Mouse (Mus musculus): ENCODE results near the gene Gm128. TPM values are rescaled to one million over a fixed set of nuclear protein-coding genes. Genes with fewer than 3 reads are reported as not detected.
"Not testable (repeated sequence)": the region's sequence is repeated elsewhere in the genome, so short reads cannot be mapped to it uniquely, and the experiment has no call there.

Gm128 gene
- total and polyA plus RNA-seq, 3 experiments, result not detected

- Histone ChIP-seq H3K36me3 (replicated peaks) (peaks cover 61% of the 10 kb centered on the region), H3K27me3 (ENCODE audit: insufficient read depth, low read length) (no peaks in the 10 kb centered on the region), H3K4me1 (ENCODE audit: insufficient read depth, low read depth, low read length) (peaks cover 31% of the 10 kb centered on the region), H3K4me3 (ENCODE audit: low read depth, low read length) (no peak overlapping the region), H3K9me3 (replicated peaks) (no peaks in the 10 kb centered on the region)
- no peak for DNase-seq (ENCODE audit: low spot score)
- no peak for ATAC-seq (ENCODE audit: extremely low read depth, insufficient number of reproducible peaks, low FRiP score, poor library complexity, severe bottlenecking)
- no peak for TF ChIP-seq CTCF (IDR thresholded peaks at IDR 0.05; ENCODE audit: low read depth, low read length)
- TF ChIP-seq GATA2 (IDR thresholded peaks at IDR 0.05; ENCODE audit: borderline replicate concordance, low read depth, low read length), result no peak
- no peak for TF ChIP-seq GATA1 (IDR thresholded peaks at IDR 0.05; ENCODE audit: borderline replicate concordance, low read length)
- no peak for TF ChIP-seq TAL1 (conservative IDR thresholded peaks at IDR 0.05; ENCODE audit: low read depth, low read length)
- TF ChIP-seq POLR2AphosphoS5 (IDR thresholded peaks at IDR 0.05; ENCODE audit: insufficient replicate concordance, low read depth, low read length), result no peak
These were observed 17.1 kb downstream of the Gm128 start for GRCm38 (mm10) chr3:95224295-95224694.

GRCm38 (mm10) chr3:95223041-95223440 is 18.4 kb downstream of the Gm128 start:
- peaks cover 35% of the 10 kb centered on the region for H3K4me1 ChIP-seq (ENCODE audit: insufficient read depth, low read depth, low read length)
- no peaks in the 10 kb centered on the region for H3K27me3 ChIP-seq (ENCODE audit: insufficient read depth, low read length)
- no peaks in the 10 kb centered on the region for H3K9me3 ChIP-seq (replicated peaks)
- H3K4me3 ChIP-seq (ENCODE audit: low read depth, low read length), result no peak overlapping the region
- peaks cover 64% of the 10 kb centered on the region for H3K36me3 ChIP-seq (replicated peaks)
- TF ChIP-seq GATA1 (IDR thresholded peaks at IDR 0.05; ENCODE audit: borderline replicate concordance, low read length), result no peak
- no peak for TF ChIP-seq POLR2AphosphoS5 (IDR thresholded peaks at IDR 0.05; ENCODE audit: insufficient replicate concordance, low read depth, low read length)
- no peak for TF ChIP-seq TAL1 (conservative IDR thresholded peaks at IDR 0.05; ENCODE audit: low read depth, low read length)
- TF ChIP-seq GATA2 (IDR thresholded peaks at IDR 0.05; ENCODE audit: borderline replicate concordance, low read depth, low read length), result no peak
- ATAC-seq (ENCODE audit: extremely low read depth, insufficient number of reproducible peaks, low FRiP score, poor library complexity, severe bottlenecking), result no peak
- no peak for DNase-seq (ENCODE audit: low spot score)

GRCm38 (mm10) chr3:95218466-95219137 is 22.8 kb downstream of the Gm128 start:
- DNase-seq (ENCODE audit: low spot score) (peak; percentile 40), ATAC-seq (ENCODE audit: extremely low read depth, insufficient number of reproducible peaks, low FRiP score, poor library complexity, severe bottlenecking) (peak; percentile 24; the same call in 1 of the 2 replicates)
- H3K9me3 ChIP-seq (replicated peaks), result no peaks in the 10 kb centered on the region
- peaks cover 70% of the 10 kb centered on the region for H3K36me3 ChIP-seq (replicated peaks)
- peak overlapping the region; percentile 79 for H3K4me3 ChIP-seq (ENCODE audit: low read depth, low read length)
- peaks cover 49% of the 10 kb centered on the region for H3K4me1 ChIP-seq (ENCODE audit: insufficient read depth, low read depth, low read length)
- no peak for TF ChIP-seq GATA1 (IDR thresholded peaks at IDR 0.05; ENCODE audit: borderline replicate concordance, low read length)
- no peak for TF ChIP-seq CTCF (IDR thresholded peaks at IDR 0.05; ENCODE audit: low read depth, low read length)
- no peak for TF ChIP-seq TAL1 (conservative IDR thresholded peaks at IDR 0.05; ENCODE audit: low read depth, low read length)
- no peak for TF ChIP-seq POLR2AphosphoS5 (IDR thresholded peaks at IDR 0.05; ENCODE audit: insufficient replicate concordance, low read depth, low read length)
- no peak for TF ChIP-seq GATA2 (IDR thresholded peaks at IDR 0.05; ENCODE audit: borderline replicate concordance, low read depth, low read length)
- no peaks in the 10 kb centered on the region for H3K27me3 ChIP-seq (ENCODE audit: insufficient read depth, low read length)

GRCm38 (mm10) chr3:95217255-95218134 is 23.9 kb downstream of the Gm128 start, which contains the start of gene Gabpb2:
TSS of gene Gabpb2 (minus strand) at chr3:95217916.
- peaks cover 67% of the 10 kb centered on the region for H3K36me3 ChIP-seq (replicated peaks)
- TF ChIP-seq POLR2AphosphoS5 (IDR thresholded peaks at IDR 0.05; ENCODE audit: insufficient replicate concordance, low read depth, low read length), result peak; percentile 89
- peak; percentile 93 for TF ChIP-seq CTCF (IDR thresholded peaks at IDR 0.05; ENCODE audit: low read depth, low read length)
- no peak for TF ChIP-seq TAL1 (conservative IDR thresholded peaks at IDR 0.05; ENCODE audit: low read depth, low read length)
- peaks cover 46% of the 10 kb centered on the region for H3K4me1 ChIP-seq (ENCODE audit: insufficient read depth, low read depth, low read length)
- H3K9me3 ChIP-seq (replicated peaks), result no peaks in the 10 kb centered on the region
- ATAC-seq (ENCODE audit: extremely low read depth, insufficient number of reproducible peaks, low FRiP score, poor library complexity, severe bottlenecking) (peak; percentile 79), DNase-seq (ENCODE audit: low spot score) (peak; percentile 99)
- H3K27me3 ChIP-seq (ENCODE audit: insufficient read depth, low read length), result no peaks in the 10 kb centered on the region
- peak within 1 kb of the TSS; percentile 79 for H3K4me3 ChIP-seq (ENCODE audit: low read depth, low read length)

GRCm38 (mm10) chr3:95216655-95217254 is 24.6 kb downstream of the Gm128 start:
- no peaks in the 10 kb centered on the region for H3K9me3 ChIP-seq (replicated peaks)
- H3K27me3 ChIP-seq (ENCODE audit: insufficient read depth, low read length), result no peaks in the 10 kb centered on the region
- H3K36me3 ChIP-seq (replicated peaks), result peaks cover 68% of the 10 kb centered on the region
- TF ChIP-seq TAL1 (conservative IDR thresholded peaks at IDR 0.05; ENCODE audit: low read depth, low read length), result no peak
- no peak for TF ChIP-seq CTCF (IDR thresholded peaks at IDR 0.05; ENCODE audit: low read depth, low read length)
- no peak for TF ChIP-seq POLR2AphosphoS5 (IDR thresholded peaks at IDR 0.05; ENCODE audit: insufficient replicate concordance, low read depth, low read length)
- TF ChIP-seq GATA2 (IDR thresholded peaks at IDR 0.05; ENCODE audit: borderline replicate concordance, low read depth, low read length), result no peak
- no peak for TF ChIP-seq GATA1 (IDR thresholded peaks at IDR 0.05; ENCODE audit: borderline replicate concordance, low read length)
- ATAC-seq (ENCODE audit: extremely low read depth, insufficient number of reproducible peaks, low FRiP score, poor library complexity, severe bottlenecking), result no peak
- no peak for DNase-seq (ENCODE audit: low spot score)
- peaks cover 46% of the 10 kb centered on the region for H3K4me1 ChIP-seq (ENCODE audit: insufficient read depth, low read depth, low read length)
- peak overlapping the region; percentile 79 for H3K4me3 ChIP-seq (ENCODE audit: low read depth, low read length)

- TF ChIP-seq CTCF (IDR thresholded peaks at IDR 0.05; ENCODE audit: low read depth, low read length) (no peak), GATA2 (IDR thresholded peaks at IDR 0.05; ENCODE audit: borderline replicate concordance, low read depth, low read length) (no peak), POLR2AphosphoS5 (IDR thresholded peaks at IDR 0.05; ENCODE audit: insufficient replicate concordance, low read depth, low read length) (no peak), TAL1 (conservative IDR thresholded peaks at IDR 0.05; ENCODE audit: low read depth, low read length) (no peak), GATA1 (IDR thresholded peaks at IDR 0.05; ENCODE audit: borderline replicate concordance, low read length) (no peak)
- H3K36me3 ChIP-seq (replicated peaks), result peaks cover 74% of the 10 kb centered on the region
- ATAC-seq (ENCODE audit: extremely low read depth, insufficient number of reproducible peaks, low FRiP score, poor library complexity, severe bottlenecking) (no peak), DNase-seq (ENCODE audit: low spot score) (no peak)
- no peaks in the 10 kb centered on the region for H3K9me3 ChIP-seq (replicated peaks)
- H3K4me3 ChIP-seq (ENCODE audit: low read depth, low read length), result no peak overlapping the region
- H3K4me1 ChIP-seq (ENCODE audit: insufficient read depth, low read depth, low read length), result peaks cover 39% of the 10 kb centered on the region
- no peaks in the 10 kb centered on the region for H3K27me3 ChIP-seq (ENCODE audit: insufficient read depth, low read length)
These were observed 27.8 kb downstream of the Gm128 start for GRCm38 (mm10) chr3:95213609-95213975.

GRCm38 (mm10) chr3:95212889-95213608 is 28.3 kb downstream of the Gm128 start:
- not testable (repeated sequence) for H3K27me3 ChIP-seq (ENCODE audit: insufficient read depth, low read length); DNase-seq (ENCODE audit: low spot score)

More at GRCm38 (mm10) chr3:95212889-95213608, 28.3 kb downstream of the Gm128 start:
- H3K9me3 ChIP-seq (replicated peaks); ATAC-seq (ENCODE audit: extremely low read depth, insufficient number of reproducible peaks, low FRiP score, poor library complexity, severe bottlenecking); H3K4me3 ChIP-seq (ENCODE audit: low read depth, low read length): not testable (repeated sequence)
- H3K36me3 ChIP-seq (replicated peaks), result peaks cover 79% of the 10 kb centered on the region
- H3K4me1 ChIP-seq (ENCODE audit: insufficient read depth, low read depth, low read length), result peaks cover 33% of the 10 kb centered on the region
